Mouse (Mus musculus): ENCODE data around the gene Ptprf. TPM values are rescaled to one million over a fixed set of nuclear protein-coding genes. Genes with fewer than 3 reads are reported as not detected.

Gene Ptprf
- total RNA-seq, 2 experiments from 2014 or later, result 69.8 to 73.0 TPM

- no peak for TF ChIP-seq CTCF (conservative IDR thresholded peaks at IDR 0.05)
- H3K4me3 ChIP-seq, result no peak overlapping the region; the same call in 1 of the 2 replicates
- H3K27ac ChIP-seq, result peak overlapping the region; percentile 67
- DNase-seq (ENCODE audit: low spot score in 2 of 2), result peak; percentile 72 to 74
These were observed 14.5 kb downstream of the Ptprf start for GRCm38 (mm10) chr4:118276520-118277232.

- TF ChIP-seq CTCF (conservative IDR thresholded peaks at IDR 0.05), result no peak
- H3K27ac ChIP-seq, result peak overlapping the region; percentile 67
- no peak overlapping the region; the same call in 1 of the 2 replicates for H3K4me3 ChIP-seq
- DNase-seq (ENCODE audit: low spot score in 2 of 2), result no peak
These were observed 15.3 kb downstream of the Ptprf start for GRCm38 (mm10) chr4:118275601-118276519.

- Histone ChIP-seq H3K27ac (no peak overlapping the region), H3K4me3 (no peak overlapping the region)
- no peak for TF ChIP-seq CTCF (conservative IDR thresholded peaks at IDR 0.05)
- no peak for DNase-seq (ENCODE audit: low spot score in 2 of 2)
These were observed 16.7 kb downstream of the Ptprf start for GRCm38 (mm10) chr4:118274521-118274920.

GRCm38 (mm10) chr4:118273998-118274397 lies 17.2 kb downstream of the Ptprf start:
- no peak for DNase-seq (ENCODE audit: low spot score in 2 of 2)
- no peak for TF ChIP-seq CTCF (conservative IDR thresholded peaks at IDR 0.05)
- no peak overlapping the region for H3K4me3 ChIP-seq
- H3K27ac ChIP-seq, result no peak overlapping the region

- no peak for TF ChIP-seq CTCF (conservative IDR thresholded peaks at IDR 0.05)
- H3K27ac ChIP-seq, result no peak overlapping the region
- no peak overlapping the region for H3K4me3 ChIP-seq
- no peak for DNase-seq (ENCODE audit: low spot score in 2 of 2)
These were observed 17.7 kb downstream of the Ptprf start for GRCm38 (mm10) chr4:118273545-118273944.

GRCm38 (mm10) chr4:118272871-118273270 lies 18.3 kb downstream of the Ptprf start:
- no peak for TF ChIP-seq CTCF (conservative IDR thresholded peaks at IDR 0.05)
- Histone ChIP-seq H3K4me3 (no peak overlapping the region), H3K27ac (0 out of 2 replicates have a peak overlapping the region, but pooled peaks have one; percentile 6)
- DNase-seq (ENCODE audit: low spot score in 2 of 2), result no peak

- Histone ChIP-seq H3K27ac (no peak overlapping the region), H3K4me3 (no peak overlapping the region)
- DNase-seq (ENCODE audit: low spot score in 2 of 2), result no peak
- no peak for TF ChIP-seq CTCF (conservative IDR thresholded peaks at IDR 0.05)
These were observed 18.9 kb downstream of the Ptprf start for GRCm38 (mm10) chr4:118272258-118272657.

GRCm38 (mm10) chr4:118271556-118272074 lies 19.6 kb downstream of the Ptprf start:
- Histone ChIP-seq H3K4me3 (no peak overlapping the region), H3K27ac (no peak overlapping the region)
- DNase-seq (ENCODE audit: low spot score in 2 of 2), result no peak
- TF ChIP-seq CTCF (conservative IDR thresholded peaks at IDR 0.05), result no peak

- Histone ChIP-seq H3K4me3 (no peak overlapping the region), H3K27ac (no peak overlapping the region)
- peak; percentile 64 for TF ChIP-seq CTCF (conservative IDR thresholded peaks at IDR 0.05)
- DNase-seq (ENCODE audit: low spot score in 2 of 2), result no peak
These were observed 20.5 kb downstream of the Ptprf start for GRCm38 (mm10) chr4:118270706-118271105.

GRCm38 (mm10) chr4:118269999-118270398 lies 21.2 kb downstream of the Ptprf start:
- H3K27ac ChIP-seq, result no peak overlapping the region
- H3K4me3 ChIP-seq, result no peak overlapping the region
- no peak for DNase-seq (ENCODE audit: low spot score in 2 of 2)
- no peak for TF ChIP-seq CTCF (conservative IDR thresholded peaks at IDR 0.05)

- H3K27ac ChIP-seq, result no peak overlapping the region
- TF ChIP-seq CTCF (conservative IDR thresholded peaks at IDR 0.05), result no peak
- H3K4me3 ChIP-seq, result no peak overlapping the region
- DNase-seq (ENCODE audit: low spot score in 2 of 2), result no peak
These were observed 22.6 kb downstream of the Ptprf start for GRCm38 (mm10) chr4:118268429-118269212.

- TF ChIP-seq CTCF (conservative IDR thresholded peaks at IDR 0.05), result no peak
- DNase-seq (ENCODE audit: low spot score in 2 of 2), result peak in 1 of 2 experiments; percentile 25
- no peak overlapping the region for H3K27ac ChIP-seq
- H3K4me3 ChIP-seq, result no peak overlapping the region; the same call in 1 of the 2 replicates
These were observed 25.6 kb downstream of the Ptprf start for GRCm38 (mm10) chr4:118265557-118265956.

Data from layer of hippocampus, adult 2 months (tissue).